Mouse (Mus musculus) common myeloid progenitor, adult 5-6 weeks (primary cell): Measurements from ENCODE around the gene Megf9. TPM values are rescaled to one million over a fixed set of nuclear protein-coding genes. Genes with fewer than 3 reads are reported as not detected.
A peak's percentile ranks its signal among the peaks of the same experiment; 100 is the strongest.

ENCODE experiments used
- ATAC-seq: replicated peaks from 2 replicates; pipeline ENCODE4 v1.8.0; 2016; ENCODE audit warnings: low read depth, mild to moderate bottlenecking, moderate TSS enrichment, inconsistent platforms; ENCODE audit not compliant: poor library complexity, severe bottlenecking
- total RNA-seq: library from RNA; stranded (forward); fragments of 200-1000, 187-1606 nt; gene quantifications from 2 replicates; pipeline ENCODE4 v1.2.3, GENCODE M21; 2017

Gene Megf9
- total RNA-seq, 1 experiment from 2014 or later: 4.6 TPM

- ATAC-seq: no peak
Observed at GRCm38 (mm10) chr4:70531021-70531420, 3.8 kb downstream of the Megf9 start.

- ATAC-seq: no peak
Observed at GRCm38 (mm10) chr4:70528622-70529021, 6.2 kb downstream of the Megf9 start.

GRCm38 (mm10) chr4:70523346-70523745 lies 11.4 kb downstream of the Megf9 start:
- no peak for ATAC-seq

GRCm38 (mm10) chr4:70521506-70522292 lies 13.1 kb downstream of the Megf9 start:
- ATAC-seq: no peak

- no peak for ATAC-seq
Observed at GRCm38 (mm10) chr4:70517646-70518045, 17.1 kb downstream of the Megf9 start.

- no peak for ATAC-seq
Observed at GRCm38 (mm10) chr4:70516289-70516688, 18.5 kb downstream of the Megf9 start.

- ATAC-seq: peak; percentile 79
Observed at GRCm38 (mm10) chr4:70515514-70515913, 19.3 kb downstream of the Megf9 start.

- ATAC-seq: no peak
Observed at GRCm38 (mm10) chr4:70509987-70510386, 24.8 kb downstream of the Megf9 start.

GRCm38 (mm10) chr4:70509565-70509964 lies 25.2 kb downstream of the Megf9 start:
- ATAC-seq: no peak

GRCm38 (mm10) chr4:70508207-70508606 lies 26.6 kb downstream of the Megf9 start:
- no peak for ATAC-seq

GRCm38 (mm10) chr4:70505951-70506350 lies 28.8 kb downstream of the Megf9 start:
- no peak for ATAC-seq

GRCm38 (mm10) chr4:70503827-70504226 lies 31.0 kb downstream of the Megf9 start:
- ATAC-seq: no peak

- no peak for ATAC-seq
Observed at GRCm38 (mm10) chr4:70499285-70499684, 35.5 kb downstream of the Megf9 start.

GRCm38 (mm10) chr4:70496978-70497377 lies 37.8 kb downstream of the Megf9 start:
- no peak for ATAC-seq

- ATAC-seq: no peak
Observed at GRCm38 (mm10) chr4:70489792-70490191, 45.0 kb downstream of the Megf9 start.

GRCm38 (mm10) chr4:70488415-70488814 lies 46.4 kb downstream of the Megf9 start:
- ATAC-seq: no peak

- ATAC-seq: no peak
Observed at GRCm38 (mm10) chr4:70484134-70484533, 50.7 kb downstream of the Megf9 start.

GRCm38 (mm10) chr4:70481931-70482330 lies 52.9 kb downstream of the Megf9 start:
- ATAC-seq: no peak

GRCm38 (mm10) chr4:70471398-70471797 lies 63.4 kb downstream of the Megf9 start:
- ATAC-seq: no peak

- no peak for ATAC-seq
Observed at GRCm38 (mm10) chr4:70465921-70466689, 68.7 kb downstream of the Megf9 start.

- no peak for ATAC-seq
Observed at GRCm38 (mm10) chr4:70463302-70463701, 71.5 kb downstream of the Megf9 start.
